Mouse (Mus musculus): Measurements from ENCODE around the gene Mepce. TPM values are rescaled to one million over a fixed set of nuclear protein-coding genes. Genes with fewer than 3 reads are reported as not detected.
A peak's percentile ranks its signal among the peaks of the same experiment; 100 is the strongest.

Gene Mepce
- polyA plus RNA-seq, 1 experiment from 2014 or later = 11.5 TPM

DNA sequence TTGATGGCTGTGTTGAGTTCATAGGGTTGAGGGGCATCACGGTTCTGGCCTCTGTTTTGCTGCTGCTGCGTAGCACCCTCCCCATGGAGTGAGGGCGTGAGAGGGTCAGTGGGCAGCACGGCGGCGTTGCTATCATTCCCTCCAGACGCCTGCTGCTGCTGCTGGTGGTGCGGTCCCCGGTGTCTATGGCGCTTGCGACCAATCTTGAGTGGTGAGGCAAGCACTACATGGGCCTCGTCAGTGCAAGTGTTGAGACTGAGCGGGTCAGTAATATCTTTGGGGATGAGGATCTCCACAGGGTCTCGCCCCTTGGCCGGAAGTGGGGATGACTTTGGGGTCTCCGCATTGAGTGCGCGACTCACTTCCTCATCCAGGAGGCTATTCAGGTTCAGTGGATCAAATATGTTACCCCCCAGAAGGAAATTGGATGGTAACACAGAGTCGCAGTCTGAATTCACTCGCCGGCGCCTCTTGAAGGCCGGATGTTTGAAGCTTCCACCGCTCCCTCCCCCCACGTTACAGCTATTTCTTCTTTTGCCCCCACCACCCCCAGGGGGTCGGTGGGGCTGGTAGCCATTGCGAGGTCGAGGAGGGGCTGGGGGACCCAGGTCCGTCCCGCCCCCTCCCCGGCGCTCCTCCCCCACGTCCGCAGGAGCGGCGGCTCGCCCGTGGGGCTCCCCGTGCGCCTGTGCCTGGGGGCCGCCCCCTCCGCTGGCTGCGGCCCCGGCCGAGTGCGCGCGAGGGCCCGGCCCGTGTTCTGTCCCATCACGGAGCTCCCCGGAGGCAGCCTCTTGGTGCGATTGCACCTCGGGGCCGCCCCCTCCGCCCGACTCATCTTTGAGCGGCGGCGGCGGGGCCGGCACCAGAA lies 2.1 kb downstream of the Mepce start:
- WGBS = under 1% methylated on average over 51 of the region's 62 CpGs
- H3K9ac ChIP-seq = peak overlapping the region; percentile 79
- H3K4me3 ChIP-seq = peak overlapping the region; percentile 61
- H3K4me1 ChIP-seq = peaks cover 50% of the 10 kb centered on the region
- H3K36me3 ChIP-seq = peaks cover 34% of the 10 kb centered on the region
- ATAC-seq (ENCODE audit: borderline replicate concordance, extremely low read depth, low FRiP score, low TSS enrichment) = peak; percentile 11; the same call in 1 of the 2 replicates
- H3K27me3 ChIP-seq = no peaks in the 10 kb centered on the region
- H3K9me3 ChIP-seq = no peaks in the 10 kb centered on the region
- H3K27ac ChIP-seq = peak overlapping the region; percentile 99
- H3K4me2 ChIP-seq = peak overlapping the region; percentile 70

- H3K4me1 ChIP-seq = peaks cover 58% of the 10 kb centered on the region
- no peak for ATAC-seq (ENCODE audit: borderline replicate concordance, extremely low read depth, low FRiP score, low TSS enrichment)
These were observed 2.9 kb downstream of the Mepce start for GRCm38 (mm10) chr5:137784546-137784945.

DNA sequence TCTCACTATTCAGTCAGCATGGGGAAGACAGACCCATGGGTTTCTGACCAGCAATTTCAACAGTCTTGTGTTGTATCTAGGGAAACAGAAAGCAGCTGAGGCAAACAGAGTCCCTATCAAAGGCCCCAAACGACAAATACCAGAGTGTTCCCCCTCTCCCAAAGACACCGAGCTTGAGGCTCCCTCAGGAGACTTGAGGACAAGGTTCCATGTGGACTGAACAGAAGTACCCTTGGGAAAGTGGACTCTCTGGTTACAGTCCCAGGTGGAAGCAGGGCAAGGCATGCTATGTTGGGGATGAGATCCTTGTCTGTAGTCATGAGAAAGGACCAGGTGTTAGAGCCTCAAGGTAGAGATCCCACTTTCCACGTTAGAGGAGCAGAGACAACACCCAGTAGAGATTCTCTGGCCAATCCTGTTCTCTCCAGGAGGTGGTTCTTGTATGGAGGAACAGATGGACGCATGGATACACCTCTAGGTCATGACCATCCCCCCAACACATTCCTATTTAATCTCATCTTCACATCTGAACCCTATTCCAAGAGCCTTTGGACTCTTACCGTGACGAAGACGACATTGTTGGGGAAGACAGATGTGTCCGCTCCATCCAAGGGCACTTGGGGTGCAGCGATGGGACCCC lies 3.4 kb downstream of the Mepce start:
- H3K36me3 ChIP-seq = peaks cover 38% of the 10 kb centered on the region

More at GRCm38 (mm10) chr5:137784546-137784945, 2.9 kb downstream of the Mepce start:
- H3K9ac ChIP-seq = peak overlapping the region; percentile 79
- no peak overlapping the region for H3K27ac ChIP-seq
- WGBS = 55% methylated on average over 14 of the region's 14 CpGs
- H3K4me2 ChIP-seq = peak overlapping the region; percentile 70
- peaks cover 38% of the 10 kb centered on the region for H3K36me3 ChIP-seq
- peak overlapping the region; percentile 61 for H3K4me3 ChIP-seq
- H3K9me3 ChIP-seq = no peaks in the 10 kb centered on the region
- H3K27me3 ChIP-seq = no peaks in the 10 kb centered on the region

DNA sequence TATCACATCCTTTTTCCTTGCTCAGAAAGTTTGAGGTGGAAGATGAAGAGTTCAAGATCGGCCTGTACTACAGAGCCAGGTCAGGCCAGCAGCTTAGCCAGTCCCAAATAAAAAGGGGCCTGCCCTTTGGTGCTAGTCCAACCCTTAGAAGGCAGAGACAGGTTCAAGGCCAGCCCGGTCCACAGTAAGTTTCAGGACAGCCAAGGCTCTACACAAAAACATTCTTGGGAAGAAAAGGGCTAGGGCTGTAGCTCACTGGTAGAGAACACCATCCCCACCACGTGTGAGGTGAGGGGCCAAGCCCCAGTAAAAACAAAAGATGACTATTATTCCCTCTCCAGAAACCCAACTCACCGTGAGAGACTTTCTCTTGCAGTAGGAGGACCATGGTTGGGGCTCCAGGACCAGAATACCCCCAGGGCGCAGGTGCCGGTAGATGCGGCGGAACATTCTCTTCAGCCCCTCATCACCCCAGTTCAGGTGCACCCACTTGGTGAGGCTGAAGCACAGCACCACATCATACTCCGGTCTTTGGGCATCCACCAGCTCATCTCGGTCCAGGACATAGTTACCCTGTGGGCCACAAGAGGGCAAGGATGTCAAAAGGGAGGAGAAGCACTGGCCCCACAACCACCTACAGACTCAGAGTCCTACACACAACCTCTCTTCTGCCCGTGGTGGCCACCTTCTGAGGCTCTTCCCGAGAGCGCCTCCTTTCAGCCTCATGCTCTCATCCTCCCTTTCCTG lies 4.5 kb downstream of the Mepce start:
- Histone ChIP-seq H3K4me3 (peak overlapping the region; percentile 61), H3K9me3 (no peaks in the 10 kb centered on the region), H3K36me3 (peaks cover 38% of the 10 kb centered on the region), H3K4me2 (peak overlapping the region; percentile 70), H3K27ac (no peak overlapping the region), H3K27me3 (no peaks in the 10 kb centered on the region), H3K4me1 (peaks cover 57% of the 10 kb centered on the region), H3K9ac (0 out of 2 replicates have a peak overlapping the region, but pooled peaks have one; percentile 79)
- WGBS = 75% methylated on average over 13 of the region's 13 CpGs
- ATAC-seq (ENCODE audit: borderline replicate concordance, extremely low read depth, low FRiP score, low TSS enrichment) = no peak

More for the DNA sequence above, 3.4 kb downstream of the Mepce start:
- ATAC-seq (ENCODE audit: borderline replicate concordance, extremely low read depth, low FRiP score, low TSS enrichment) = no peak
- WGBS = 49% methylated on average over 9 of the region's 9 CpGs
- H3K9me3 ChIP-seq = no peaks in the 10 kb centered on the region
- no peaks in the 10 kb centered on the region for H3K27me3 ChIP-seq
- H3K4me2 ChIP-seq = peak overlapping the region; percentile 70
- peaks cover 60% of the 10 kb centered on the region for H3K4me1 ChIP-seq
- peak overlapping the region; percentile 61 for H3K4me3 ChIP-seq
- no peak overlapping the region for H3K27ac ChIP-seq
- peak overlapping the region; percentile 79 for H3K9ac ChIP-seq

- no peak overlapping the region for H3K9ac ChIP-seq
- WGBS = 89% methylated on average over 7 of the region's 7 CpGs
- no peak overlapping the region for H3K4me3 ChIP-seq
- H3K9me3 ChIP-seq = no peaks in the 10 kb centered on the region
- peaks cover 38% of the 10 kb centered on the region for H3K36me3 ChIP-seq
- H3K27me3 ChIP-seq = no peaks in the 10 kb centered on the region
- H3K4me1 ChIP-seq = peaks cover 56% of the 10 kb centered on the region
- no peak overlapping the region for H3K4me2 ChIP-seq
- no peak overlapping the region for H3K27ac ChIP-seq
- ATAC-seq (ENCODE audit: borderline replicate concordance, extremely low read depth, low FRiP score, low TSS enrichment) = no peak
These were observed 5.8 kb downstream of the Mepce start for GRCm38 (mm10) chr5:137781661-137782060.

GRCm38 (mm10) chr5:137779053-137779933 lies 8.2 kb downstream of the Mepce start:
- peak overlapping the region; percentile 92 for H3K4me2 ChIP-seq
- H3K9ac ChIP-seq = peak overlapping the region; percentile 96
- peak; percentile 17; the same call in 1 of the 2 replicates for ATAC-seq (ENCODE audit: borderline replicate concordance, extremely low read depth, low FRiP score, low TSS enrichment)
- H3K27me3 ChIP-seq = no peaks in the 10 kb centered on the region
- H3K4me1 ChIP-seq = peaks cover 51% of the 10 kb centered on the region
- peak overlapping the region; percentile 91 for H3K27ac ChIP-seq
- peaks cover 37% of the 10 kb centered on the region for H3K36me3 ChIP-seq
- H3K4me3 ChIP-seq = peak overlapping the region; percentile 99
- H3K9me3 ChIP-seq = no peaks in the 10 kb centered on the region
- whole genome bisulfite sequencing = under 1% methylated on average over 78 of the region's 83 CpGs

GRCm38 (mm10) chr5:137778635-137779034 lies 8.8 kb downstream of the Mepce start, which contains the start of gene Ppp1r35:
TSS of gene Ppp1r35 (plus strand) at chr5:137778849.
- Histone ChIP-seq H3K27ac (peak within 1 kb of the TSS; percentile 91), H3K9me3 (no peaks in the 10 kb centered on the region), H3K27me3 (no peaks in the 10 kb centered on the region), H3K36me3 (peaks cover 33% of the 10 kb centered on the region), H3K4me2 (peak within 1 kb of the TSS; percentile 92), H3K4me1 (peaks cover 44% of the 10 kb centered on the region), H3K9ac (peak within 1 kb of the TSS; percentile 96), H3K4me3 (peak within 1 kb of the TSS; percentile 99)
- peak; percentile 96 for ATAC-seq (ENCODE audit: borderline replicate concordance, extremely low read depth, low FRiP score, low TSS enrichment)
- under 1% methylated on average over 31 of the region's 31 CpGs for WGBS

DNA sequence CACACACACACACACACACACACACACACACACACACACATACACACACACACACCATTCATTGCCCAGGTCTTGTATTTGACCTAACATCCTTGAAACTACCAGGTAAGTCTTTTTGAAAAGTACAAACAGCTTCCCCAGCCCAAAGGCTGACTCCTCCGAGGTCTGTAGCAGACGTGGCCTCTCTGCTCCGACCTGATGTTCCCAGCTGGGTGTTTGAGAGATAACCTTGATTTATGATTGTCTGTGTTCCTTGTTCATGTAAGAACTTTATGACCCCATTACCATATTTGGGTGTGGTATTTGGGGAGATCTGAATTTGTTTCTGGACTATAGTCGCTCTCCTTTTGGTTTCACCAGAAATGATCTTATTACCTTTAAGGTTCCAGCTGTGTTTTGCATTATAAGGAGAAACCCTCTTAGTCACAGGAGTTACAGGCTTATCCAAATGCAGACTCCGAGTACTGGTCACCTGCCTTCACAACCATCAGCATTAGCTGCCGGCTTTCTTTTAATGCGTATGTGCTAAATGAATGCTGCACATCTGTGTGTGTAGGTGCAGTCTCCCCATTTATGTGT lies 10.1 kb downstream of the Mepce start:
- peaks cover 31% of the 10 kb centered on the region for H3K4me1 ChIP-seq
- no peaks in the 10 kb centered on the region for H3K27me3 ChIP-seq
- no peak overlapping the region for H3K27ac ChIP-seq
- no peak overlapping the region for H3K4me2 ChIP-seq
- H3K36me3 ChIP-seq = peaks cover 24% of the 10 kb centered on the region
- no peak for ATAC-seq (ENCODE audit: borderline replicate concordance, extremely low read depth, low FRiP score, low TSS enrichment)
- 67% methylated on average over 7 of the region's 7 CpGs for WGBS
- H3K9ac ChIP-seq = no peak overlapping the region
- H3K9me3 ChIP-seq = no peaks in the 10 kb centered on the region
- H3K4me3 ChIP-seq = no peak overlapping the region

GRCm38 (mm10) chr5:137776408-137776918 lies 11.0 kb downstream of the Mepce start:
- Histone ChIP-seq H3K4me3 (no peak overlapping the region), H3K27ac (peak overlapping the region; percentile 27; the same call in 1 of the 2 replicates), H3K9ac (no peak overlapping the region), H3K36me3 (peaks cover 15% of the 10 kb centered on the region), H3K4me1 (peaks cover 26% of the 10 kb centered on the region), H3K4me2 (0 out of 2 replicates have a peak overlapping the region, but pooled peaks have one; percentile 4), H3K9me3 (no peaks in the 10 kb centered on the region), H3K27me3 (no peaks in the 10 kb centered on the region)
- 22% methylated on average over 5 of the region's 5 CpGs for WGBS
- no peak for ATAC-seq (ENCODE audit: borderline replicate concordance, extremely low read depth, low FRiP score, low TSS enrichment)

DNA sequence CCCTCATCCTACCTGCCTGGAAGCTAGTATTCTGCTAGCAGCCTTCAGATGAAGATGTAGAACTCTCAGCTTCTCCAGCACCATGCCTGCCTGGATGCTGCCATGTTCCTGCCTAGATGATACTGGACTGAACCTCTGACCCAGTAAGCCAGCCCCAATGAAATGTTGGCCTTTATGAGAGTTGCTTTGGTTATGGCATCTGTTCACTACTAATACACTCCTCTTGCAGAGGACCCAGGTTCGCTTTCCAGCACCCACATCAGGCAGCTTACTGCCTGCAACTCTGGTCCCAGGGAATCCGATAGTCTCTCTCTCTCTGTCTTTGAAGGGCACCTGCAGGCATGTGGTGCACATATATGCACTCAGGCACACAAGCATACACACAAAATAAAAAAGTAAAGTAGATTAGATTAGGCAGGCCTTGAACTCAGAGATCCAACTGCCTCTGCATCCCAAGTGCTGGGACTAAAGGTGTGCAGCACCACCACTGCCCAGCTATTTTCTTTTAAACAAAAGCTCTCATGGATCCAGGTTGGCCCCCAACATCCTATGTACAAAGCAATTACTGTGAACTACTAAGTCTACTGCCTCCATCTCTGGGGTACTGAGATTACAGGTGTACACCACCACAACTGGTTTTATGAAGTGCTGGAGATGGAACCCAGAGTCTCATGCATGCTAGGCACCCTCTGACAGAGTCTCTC lies 11.7 kb downstream of the Mepce start:
- Histone ChIP-seq H3K9me3 (no peaks in the 10 kb centered on the region), H3K9ac (no peak overlapping the region), H3K36me3 (peaks cover 8% of the 10 kb centered on the region), H3K4me3 (no peak overlapping the region), H3K4me1 (peaks cover 21% of the 10 kb centered on the region), H3K27ac (peak overlapping the region; percentile 27; the same call in 1 of the 2 replicates), H3K4me2 (no peak overlapping the region), H3K27me3 (no peaks in the 10 kb centered on the region)
- 93% methylated on average over 2 of the region's 2 CpGs for WGBS
- no peak for ATAC-seq (ENCODE audit: borderline replicate concordance, extremely low read depth, low FRiP score, low TSS enrichment)
